Mouse (Mus musculus) myocyte (in vitro differentiated cells): ENCODE measurements around the gene Clcn6. TPM values are rescaled to one million over a fixed set of nuclear protein-coding genes. Genes with fewer than 3 reads are reported as not detected.

Experiments
- H3K27me3 ChIP-seq: one replicate; pipeline ENCODE4 v1.6.1; 2011; ENCODE audit not compliant: control insufficient read depth, insufficient read depth, insufficient read length
- H3K36me3 ChIP-seq: one replicate; pipeline ENCODE4 v1.6.1; 2011; ENCODE audit not compliant: control insufficient read depth, insufficient read depth
- H3K4me2 ChIP-seq: one replicate; pipeline ENCODE4 v1.6.1; 2011; ENCODE audit warnings: low read depth, control low read depth
- H3K4me3 ChIP-seq: one replicate; pipeline ENCODE4 v1.5.1; 2011; ENCODE audit warnings: mild to moderate bottlenecking, control low read depth, moderate library complexity
- H3K79me2 ChIP-seq: one replicate; pipeline ENCODE4 v1.6.1; 2011; ENCODE audit not compliant: control insufficient read depth, insufficient read depth
- H3ac ChIP-seq: one replicate; pipeline ENCODE4 v1.6.1; 2011; ENCODE audit not compliant: control insufficient read depth, insufficient read length
- CEBPB ChIP-seq: IDR thresholded peaks from 2 replicates; pipeline ENCODE4 v1.6.1; 2011; ENCODE audit warnings: mild to moderate bottlenecking, moderate library complexity; ENCODE audit not compliant: poor library complexity, insufficient read depth, severe bottlenecking
- E2F4 ChIP-seq: IDR thresholded peaks from one replicate; pipeline ENCODE4 v1.6.1; 2011; ENCODE audit warnings: mild to moderate bottlenecking, control low read depth, moderate library complexity; ENCODE audit not compliant: insufficient read depth
- MAX ChIP-seq: IDR thresholded peaks from one replicate; pipeline ENCODE4 v1.6.1; 2011; ENCODE audit warnings: low read depth, mild to moderate bottlenecking, control low read depth
- MYOD1 ChIP-seq, 3 experiments: IDR thresholded peaks; one replicate each; pipeline ENCODE4 v1.6.1; 2011; ENCODE audit warnings: control low read depth in 2 of 3, low read depth in 2 of 3, mild to moderate bottlenecking in 2 of 3, moderate library complexity in 1 of 3; ENCODE audit not compliant: insufficient read length in 2 of 3, control insufficient read depth in 1 of 3
- MYOG ChIP-seq, 3 experiments: IDR thresholded peaks; one replicate each; pipeline ENCODE4 v1.6.1; 2011; ENCODE audit warnings: control low read depth in 2 of 3, low read depth in 2 of 3, mild to moderate bottlenecking in 2 of 3; ENCODE audit not compliant: insufficient read length in 2 of 3, control insufficient read depth in 1 of 3, insufficient read depth in 1 of 3
- POLR2A ChIP-seq: IDR thresholded peaks from one replicate; pipeline ENCODE4 v1.6.1; 2011; ENCODE audit warnings: low read depth, mild to moderate bottlenecking, control low read depth, moderate library complexity; ENCODE audit not compliant: insufficient read length
- POLR2AphosphoS2 ChIP-seq: IDR thresholded peaks from one replicate; pipeline ENCODE4 v1.6.1; 2011; ENCODE audit warnings: low read depth, control low read depth; ENCODE audit not compliant: insufficient read length
- REST ChIP-seq: IDR thresholded peaks from one replicate; pipeline ENCODE4 v1.6.1; 2011; ENCODE audit warnings: mild to moderate bottlenecking, control low read depth, moderate library complexity; ENCODE audit not compliant: insufficient read depth, insufficient read length
- SRF ChIP-seq: IDR thresholded peaks from one replicate; pipeline ENCODE4 v1.6.1; 2011; ENCODE audit warnings: low read depth; ENCODE audit not compliant: control insufficient read depth, insufficient read length
- TCF12 ChIP-seq: IDR thresholded peaks from one replicate; pipeline ENCODE4 v1.6.1; 2011; ENCODE audit warnings: mild to moderate bottlenecking, control low read depth; ENCODE audit not compliant: poor library complexity, insufficient read depth, severe bottlenecking
- TCF3 ChIP-seq: IDR thresholded peaks from one replicate; pipeline ENCODE4 v1.6.1; 2011; ENCODE audit warnings: low read depth, control low read depth; ENCODE audit not compliant: insufficient read length
- USF1 ChIP-seq: IDR thresholded peaks from one replicate; pipeline ENCODE4 v1.6.1; 2011; ENCODE audit warnings: low read depth, mild to moderate bottlenecking, control low read depth, moderate library complexity
- polyA plus RNA-seq: library from polyadenylated mRNA; unstranded; fragments of >200 nt; fragmentation: generic; extraction: Trizol; gene quantifications from one replicate; pipeline ENCODE4 v1.2.1, GENCODE M21; 2012; ENCODE audit warnings: missing spikeins

The Clcn6 gene
- polyA plus RNA-seq, 1 experiment: 19.6 TPM

GRCm38 (mm10) chr4:148085131-148085906 lies 46.7 kb upstream of the Clcn6 start:
- no peak overlapping the region for H3K4me2 ChIP-seq
- no peaks in the 10 kb centered on the region for H3K36me3 ChIP-seq
- H3K79me2 ChIP-seq: no peaks in the 10 kb centered on the region
- no peaks in the 10 kb centered on the region for H3K27me3 ChIP-seq
- TF ChIP-seq MYOD1 (IDR thresholded peaks at IDR 0.05; ENCODE audit: control insufficient read depth in 1 of 3, insufficient read length in 2 of 3, low read depth in 2 of 3) (no peak), USF1 (no peak), REST (no peak), POLR2AphosphoS2 (no peak), SRF (no peak), TCF3 (no peak), E2F4 (no peak), MAX (no peak), MYOG (IDR thresholded peaks at IDR 0.05; ENCODE audit: control insufficient read depth in 1 of 3, insufficient read depth in 1 of 3, insufficient read length in 2 of 3, low read depth in 2 of 3) (no peak), TCF12 (no peak), POLR2A (no peak), CEBPB (no peak)
- H3K4me3 ChIP-seq: no peak overlapping the region
- no peak overlapping the region for H3ac ChIP-seq

- Histone ChIP-seq H3K27me3 (no peaks in the 10 kb centered on the region), H3K79me2 (no peaks in the 10 kb centered on the region), H3K36me3 (no peaks in the 10 kb centered on the region), H3ac (no peak overlapping the region), H3K4me3 (no peak overlapping the region), H3K4me2 (no peak overlapping the region)
- TF ChIP-seq E2F4 (no peak), TCF12 (no peak), POLR2AphosphoS2 (no peak), SRF (no peak), CEBPB (no peak), USF1 (no peak), MAX (no peak), POLR2A (no peak), MYOD1 (IDR thresholded peaks at IDR 0.05; ENCODE audit: control insufficient read depth in 1 of 3, insufficient read length in 2 of 3, low read depth in 2 of 3) (no peak), MYOG (IDR thresholded peaks at IDR 0.05; ENCODE audit: control insufficient read depth in 1 of 3, insufficient read depth in 1 of 3, insufficient read length in 2 of 3, low read depth in 2 of 3) (no peak)
These were observed 45.7 kb upstream of the Clcn6 start for GRCm38 (mm10) chr4:148084261-148084714.

GRCm38 (mm10) chr4:148083176-148083899 lies 44.7 kb upstream of the Clcn6 start:
- no peaks in the 10 kb centered on the region for H3K27me3 ChIP-seq
- TF ChIP-seq MYOG (IDR thresholded peaks at IDR 0.05; ENCODE audit: control insufficient read depth in 1 of 3, insufficient read depth in 1 of 3, insufficient read length in 2 of 3, low read depth in 2 of 3) (peak in 1 of 3 experiments; percentile 28), MAX (no peak)
- H3K36me3 ChIP-seq: no peaks in the 10 kb centered on the region
- H3K4me2 ChIP-seq: no peak overlapping the region
- H3ac ChIP-seq: no peak overlapping the region
- H3K79me2 ChIP-seq: no peaks in the 10 kb centered on the region
- H3K4me3 ChIP-seq: no peak overlapping the region

- Histone ChIP-seq H3K4me2 (no peak overlapping the region), H3K4me3 (no peak overlapping the region), H3K79me2 (no peaks in the 10 kb centered on the region), H3ac (no peak overlapping the region), H3K27me3 (no peaks in the 10 kb centered on the region), H3K36me3 (no peaks in the 10 kb centered on the region)
- TF ChIP-seq TCF3 (no peak), USF1 (peak; percentile 72)
These were observed 43.8 kb upstream of the Clcn6 start for GRCm38 (mm10) chr4:148082257-148083044.

GRCm38 (mm10) chr4:148081201-148081600 lies 42.6 kb upstream of the Clcn6 start:
- Histone ChIP-seq H3K4me3 (no peak overlapping the region), H3K27me3 (no peaks in the 10 kb centered on the region), H3ac (no peak overlapping the region), H3K79me2 (no peaks in the 10 kb centered on the region), H3K36me3 (no peaks in the 10 kb centered on the region), H3K4me2 (no peak overlapping the region)
- TF ChIP-seq MAX: no peak
